Mouse (Mus musculus) monocyte, adult 5-6 weeks (primary cell): ENCODE measurements around the gene Gsn. TPM values are rescaled to one million over a fixed set of nuclear protein-coding genes. Genes with fewer than 3 reads are reported as not detected.

Source experiments
- ATAC-seq: fragments of 153-309, 156-312 bp; replicated peaks from 2 replicates; pipeline ENCODE4 v1.8.0; 2017; ENCODE audit warnings: mild to moderate bottlenecking; ENCODE audit not compliant: low TSS enrichment, insufficient number of reproducible peaks, severe bottlenecking, poor library complexity, low FRiP score
- total RNA-seq: library from RNA; stranded (forward); fragments of 200-1000, 200-491, 200-594 nt; gene quantifications from 3 replicates; pipeline ENCODE4 v1.2.3, GENCODE M21; 2017

Gene Gsn
- 36.7 to 46.1 TPM (median 45.9 TPM) in 3 replicates for total RNA-seq

DNA sequence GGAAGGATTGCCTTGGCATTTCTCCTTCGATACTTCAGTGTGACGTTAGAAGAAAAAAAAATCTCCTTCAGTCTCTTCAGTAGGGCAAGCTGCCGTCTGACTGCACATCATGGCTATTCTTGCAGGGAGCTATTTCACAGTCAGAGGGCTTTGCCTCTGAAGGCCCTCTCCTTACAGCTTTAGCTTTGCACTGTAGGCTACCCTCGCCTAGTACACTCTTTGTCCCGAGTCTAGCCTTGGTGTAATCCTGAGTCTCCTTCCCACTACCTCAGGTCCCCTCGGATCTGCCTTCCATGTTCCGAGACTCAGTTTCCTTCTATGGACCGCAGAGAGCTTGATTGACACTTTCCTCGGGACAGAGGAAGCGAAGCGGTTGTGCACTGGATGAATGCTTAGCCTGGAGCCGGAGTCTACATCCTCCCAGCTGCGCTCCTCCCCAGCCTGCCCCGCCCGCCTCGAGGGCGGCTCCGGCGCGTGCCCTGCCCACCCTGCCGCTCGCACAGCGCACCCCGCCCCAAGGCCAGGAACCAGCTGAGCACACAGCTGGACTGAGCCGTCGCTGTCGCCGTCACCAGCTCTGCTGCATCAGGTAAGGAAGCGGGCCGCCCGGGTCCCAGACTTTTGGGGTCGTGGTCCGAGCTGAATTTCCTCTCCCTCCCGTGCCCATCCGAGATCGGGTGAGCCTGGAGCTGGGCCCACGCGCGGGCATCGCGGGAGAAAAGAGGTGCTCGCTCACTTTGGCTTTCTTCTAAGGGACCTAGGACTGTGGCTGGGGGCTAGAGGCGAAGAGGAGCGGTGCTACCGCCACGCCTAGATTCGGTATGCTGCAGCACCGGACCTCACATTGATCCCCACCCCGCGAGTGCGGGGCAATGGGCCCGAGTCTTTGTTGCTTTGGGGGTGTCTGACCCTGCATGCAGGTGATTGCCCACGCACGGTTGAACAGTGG lies at the start of gene Gsn:
Gsn (plus strand) TSS at position 496 of the 949 bp plus-strand sequence.
- ATAC-seq = peak; percentile 77

- ATAC-seq = no peak
Observed at GRCm38 (mm10) chr2:35206761-35207160, 49.4 kb upstream of the Gsn start.

- ATAC-seq = no peak
Observed at GRCm38 (mm10) chr2:35208054-35208453, 48.1 kb upstream of the Gsn start.

GRCm38 (mm10) chr2:35208931-35209665 lies 47.1 kb upstream of the Gsn start:
- ATAC-seq = peak; percentile 59

- ATAC-seq = no peak
Observed at GRCm38 (mm10) chr2:35211681-35212080, 44.5 kb upstream of the Gsn start.

DNA sequence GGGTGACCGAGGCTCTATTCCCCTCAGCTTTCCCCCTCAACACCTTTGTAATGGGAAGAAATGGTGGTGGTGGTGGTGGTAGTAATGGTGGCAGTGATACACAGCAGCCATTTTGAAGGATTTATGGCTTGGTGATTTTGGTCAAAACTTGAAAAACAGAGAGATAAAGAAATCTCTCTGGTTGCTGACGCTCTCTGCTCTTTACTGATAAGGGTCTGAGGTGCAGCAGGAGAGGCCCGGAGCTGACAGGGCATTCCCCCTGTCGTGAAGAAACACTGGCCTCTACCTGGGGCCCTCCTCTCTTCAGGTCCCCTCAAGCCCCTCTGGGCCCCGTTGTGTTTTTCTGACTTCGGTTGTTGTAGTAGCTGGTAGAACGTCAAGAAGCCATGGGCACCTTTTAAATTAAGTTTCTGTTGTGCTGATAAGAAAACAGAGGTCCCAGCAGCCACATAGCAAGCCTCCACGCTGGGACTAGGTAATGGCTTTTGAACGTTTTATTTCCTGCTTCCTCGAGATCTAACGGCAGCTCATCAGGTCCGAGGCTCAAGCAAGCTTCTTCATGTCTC lies 42.8 kb upstream of the Gsn start:
- ATAC-seq = no peak

- peak; percentile 85 for ATAC-seq
Observed at GRCm38 (mm10) chr2:35214881-35215358, 41.3 kb upstream of the Gsn start.

DNA sequence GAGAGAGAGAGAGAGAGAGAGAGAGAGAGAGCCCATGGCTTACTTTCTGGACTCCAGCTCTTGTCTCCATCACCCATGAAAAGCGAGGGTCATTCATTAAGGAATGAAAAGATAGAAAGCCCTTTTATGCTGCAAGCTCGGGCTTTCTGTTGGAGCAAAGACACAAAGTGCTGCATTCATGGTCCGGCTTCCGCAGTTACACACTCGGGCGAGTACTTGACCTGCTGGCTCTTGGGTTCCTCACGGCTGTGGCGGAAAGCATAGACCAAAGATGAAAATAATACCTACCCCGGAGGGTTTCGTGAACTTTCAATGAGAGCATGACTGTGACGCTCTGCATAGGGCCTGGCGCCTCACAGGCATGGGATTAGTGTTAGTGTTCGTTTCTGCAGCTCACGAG lies 40.8 kb upstream of the Gsn start:
- ATAC-seq = no peak

- ATAC-seq = no peak
Observed at GRCm38 (mm10) chr2:35216701-35217100, 39.5 kb upstream of the Gsn start.

GRCm38 (mm10) chr2:35218736-35219135 lies 37.4 kb upstream of the Gsn start:
- ATAC-seq = no peak

DNA sequence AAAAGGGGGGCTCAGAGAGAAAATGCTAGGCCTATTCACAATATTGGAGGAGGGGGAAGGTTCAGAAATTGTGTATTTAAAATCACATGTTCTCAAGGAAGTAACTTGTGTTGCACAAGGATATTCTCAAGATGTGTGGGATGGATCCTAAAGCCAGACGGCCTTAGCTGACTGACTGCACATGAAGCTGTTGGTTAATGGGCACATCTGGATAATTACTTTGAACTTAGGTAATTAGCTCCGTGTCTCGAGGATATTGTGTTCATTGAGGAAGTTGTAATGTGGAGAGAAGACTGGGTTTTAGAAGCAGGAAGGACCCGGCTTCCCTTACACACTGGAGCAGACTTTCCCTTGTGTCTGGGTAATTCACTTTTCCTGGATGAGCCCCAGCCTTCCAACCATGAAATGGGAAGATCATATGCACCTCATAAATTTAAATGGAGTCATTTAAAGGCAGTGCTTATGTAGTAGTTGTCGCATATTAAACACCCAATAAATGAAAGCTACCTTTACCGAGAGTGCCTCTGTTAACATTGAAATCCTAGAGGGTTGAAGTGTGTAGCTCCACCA lies 33.3 kb upstream of the Gsn start:
- no peak for ATAC-seq

- no peak for ATAC-seq
Observed at GRCm38 (mm10) chr2:35224285-35224684, 31.9 kb upstream of the Gsn start.

GRCm38 (mm10) chr2:35228145-35228544 lies 28.0 kb upstream of the Gsn start:
- no peak for ATAC-seq

GRCm38 (mm10) chr2:35230215-35230614 lies 26.0 kb upstream of the Gsn start:
- ATAC-seq = no peak

DNA sequence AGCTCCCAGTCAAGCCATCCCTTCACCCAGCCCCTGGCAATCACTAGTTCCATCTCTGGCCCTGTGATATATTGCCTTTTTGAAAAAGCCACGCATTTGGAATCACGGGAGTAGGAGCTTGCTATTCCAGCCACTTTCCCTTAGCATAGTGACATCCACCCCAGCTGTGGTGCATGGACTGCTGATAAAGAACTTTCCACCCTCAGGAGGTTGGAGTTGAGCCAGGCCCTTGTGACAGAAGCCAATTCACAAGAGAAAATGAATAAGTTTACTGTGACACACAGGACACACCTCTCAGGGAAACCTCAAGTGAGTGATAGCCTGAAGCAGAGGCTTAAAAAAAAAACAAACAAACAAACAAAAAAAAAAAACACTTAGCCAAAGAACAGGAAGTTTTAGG lies 24.3 kb upstream of the Gsn start:
- no peak for ATAC-seq

- peak; percentile 70 for ATAC-seq
Observed at GRCm38 (mm10) chr2:35232595-35233445, 23.4 kb upstream of the Gsn start.

DNA sequence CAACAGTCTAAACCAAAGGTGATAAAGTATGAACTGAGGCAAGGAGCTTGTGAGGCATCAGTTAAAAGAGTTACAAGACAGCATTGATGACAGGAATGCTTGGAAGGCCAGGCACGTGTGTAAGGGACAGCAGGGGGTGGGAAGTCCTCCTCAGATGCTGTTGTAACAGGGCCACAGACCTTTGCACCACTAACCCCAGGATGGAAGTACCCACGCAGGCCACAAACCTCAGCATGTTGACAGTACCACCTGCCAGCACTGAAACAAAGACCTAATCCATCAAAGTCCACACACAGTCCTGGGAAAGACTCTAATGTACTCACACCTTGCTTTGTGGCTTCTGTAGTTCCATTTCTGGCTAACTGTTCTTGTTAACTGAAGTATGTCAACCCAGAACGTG lies 22.3 kb upstream of the Gsn start:
- no peak for ATAC-seq

DNA sequence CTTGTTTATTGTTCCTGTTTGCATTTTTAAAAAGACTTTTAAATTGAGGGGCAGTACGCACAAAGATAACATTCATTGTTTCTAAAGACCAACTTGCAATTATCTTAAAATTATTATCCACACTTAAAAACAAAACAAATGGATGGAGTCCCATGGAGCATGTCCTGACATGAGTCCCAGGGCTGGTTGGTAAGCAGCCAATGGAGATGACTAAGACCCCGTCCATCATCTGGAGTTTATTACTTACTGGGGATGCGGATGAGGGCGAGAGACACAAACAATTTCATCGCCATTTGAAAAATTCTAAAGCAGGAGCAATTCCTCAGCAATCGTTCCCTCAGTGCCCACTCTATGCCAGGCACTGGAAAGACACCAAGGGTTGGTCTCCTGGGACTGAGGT lies 21.2 kb upstream of the Gsn start:
- ATAC-seq = no peak
